Comparison of ENCODE assay signal across 18 mouse cellular contexts in the genomic region with DNA sequence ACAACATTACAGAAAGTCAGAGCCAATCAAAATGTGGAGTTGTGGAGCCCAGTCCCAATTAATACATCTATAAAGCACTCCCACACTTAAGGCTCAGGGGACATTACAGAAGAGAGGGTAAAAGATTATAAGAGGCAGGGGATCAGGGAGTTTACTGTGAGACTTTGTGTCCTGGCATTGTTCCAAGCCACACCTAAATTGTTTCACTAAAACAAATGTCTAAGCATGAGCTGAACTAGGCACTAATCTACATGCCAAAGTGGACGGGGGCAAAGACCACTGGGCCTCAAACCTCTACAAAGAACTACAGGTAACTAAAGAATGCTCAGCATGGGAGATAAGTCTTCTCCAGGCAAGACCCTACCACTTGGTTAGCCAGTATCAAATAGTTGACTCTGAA.
"Had no signal": no experiment of that assay in that cellular context is flagged by ENCODE, and none has a peak within 500 bp of the region (broad histone marks: within the 10 kb centered on the region; RNA-seq: fewer than 3 reads in every experiment).

No protein-coding gene starts in this region.

- DNase-seq: lung, embryonic 14.5 days; lung, postnatal 10 days; lung, postnatal 4 days; midbrain, embryonic 14.5 days; retina, postnatal 1 day; right cerebral cortex, adult 18-20 months; right cerebral cortex, postnatal 25 days; right cerebral cortex, postnatal 4 days; spleen, adult 18-20 months; thymus, adult 18-20 months; thymus, postnatal 14 days; thymus, postnatal 36 days had no signal

- H3K36me3 ChIP-seq: midbrain, embryonic 10.5 days; midbrain, embryonic 12.5 days; neural tube, embryonic 13.5 days; neural tube, embryonic 15.5 days had no signal

- H3K27me3 ChIP-seq: midbrain, embryonic 12.5 days; neural tube, embryonic 13.5 days; neural tube, embryonic 15.5 days had no signal

- H3K9me3 ChIP-seq: midbrain, embryonic 10.5 days; midbrain, embryonic 12.5 days; neural tube, embryonic 13.5 days; neural tube, embryonic 15.5 days had no signal

- H3K27ac ChIP-seq: midbrain, embryonic 10.5 days; midbrain, embryonic 12.5 days; neural tube, embryonic 13.5 days; neural tube, embryonic 15.5 days had no signal

- H3K4me3 ChIP-seq: midbrain, embryonic 10.5 days; midbrain, embryonic 12.5 days; myocyte; neural tube, embryonic 13.5 days; neural tube, embryonic 15.5 days had no signal

- H3K9ac ChIP-seq: lung, embryonic 14.5 days; midbrain, embryonic 12.5 days; neural tube, embryonic 13.5 days; neural tube, embryonic 15.5 days had no signal

- ATAC-seq: midbrain, embryonic 16.5 days had no signal

- H3K4me1 ChIP-seq: midbrain, embryonic 10.5 days; midbrain, embryonic 12.5 days; neural tube, embryonic 13.5 days; neural tube, embryonic 15.5 days had no signal

- H3K4me2 ChIP-seq: lung, embryonic 14.5 days; midbrain, embryonic 12.5 days; neural tube, embryonic 13.5 days; neural tube, embryonic 15.5 days had no signal
